Mouse (Mus musculus) brain, embryonic 14.5 days (tissue): ENCODE measurements around the gene Coro1b. TPM values are rescaled to one million over a fixed set of nuclear protein-coding genes. Genes with fewer than 3 reads are reported as not detected.

ENCODE experiments used
- DNase-seq: peaks from one replicate; pipeline ENCODE4 v3.0.0-alpha.2; 2011; ENCODE audit warnings: low read depth
- CTCF ChIP-seq: fragments of 200-500 bp; IDR thresholded peaks from 2 replicates; pipeline ENCODE4 v1.5.1; 2012; ENCODE audit warnings: inconsistent platforms, mild to moderate bottlenecking, moderate library complexity, borderline replicate concordance; ENCODE audit not compliant: insufficient read depth, insufficient read length; ENCODE audit errors: extremely low read depth
- POLR2A ChIP-seq: fragments of 200-500 bp; IDR thresholded peaks from 2 replicates; pipeline ENCODE4 v1.6.1; 2012; ENCODE audit warnings: mild to moderate bottlenecking, inconsistent platforms, borderline replicate concordance; ENCODE audit not compliant: poor library complexity, insufficient read depth, insufficient read length, severe bottlenecking; ENCODE audit errors: extremely low read depth
- polyA plus RNA-seq: library from polyadenylated mRNA; depleted of rRNA; stranded (reverse); fragments of >200 nt; gene quantifications from 2 replicates; pipeline ENCODE4 v1.2.3, GENCODE M21; 2012

Gene Coro1b
- polyA plus RNA-seq, 1 experiment = 210 TPM

- no peak for TF ChIP-seq POLR2A
- no peak for TF ChIP-seq CTCF
- no peak for DNase-seq
Measured at GRCm38 (mm10) chr19:4187303-4187702, 38.9 kb downstream of the Coro1b start.

- DNase-seq = no peak
- TF ChIP-seq CTCF (no peak), POLR2A (no peak)
Measured at GRCm38 (mm10) chr19:4189051-4189620, 40.7 kb downstream of the Coro1b start.

GRCm38 (mm10) chr19:4190831-4191334 is 42.5 kb downstream of the Coro1b start, which contains the start of gene Tbc1d10c:
Gene Tbc1d10c (minus strand): TSS chr19:4191284.
- TF ChIP-seq POLR2A (no peak), CTCF (no peak)

GRCm38 (mm10) chr19:4191528-4192250 is 43.3 kb downstream of the Coro1b start, which contains the start of gene Ppp1ca:
Gene Ppp1ca (plus strand): TSS chr19:4192065.
- peak; percentile 97 for DNase-seq
- TF ChIP-seq CTCF (peak; percentile 70; the same call in 1 of the 2 replicates), POLR2A (peak; percentile 96)

More at GRCm38 (mm10) chr19:4190831-4191334, 42.5 kb downstream of the Coro1b start, which contains the start of gene Tbc1d10c:
- DNase-seq = no peak

GRCm38 (mm10) chr19:4192251-4192985 is 44.0 kb downstream of the Coro1b start:
- no peak for TF ChIP-seq CTCF

GRCm38 (mm10) chr19:4193129-4193528 is 44.7 kb downstream of the Coro1b start:
- TF ChIP-seq CTCF = no peak
- no peak for TF ChIP-seq POLR2A
- no peak for DNase-seq

More at GRCm38 (mm10) chr19:4192251-4192985, 44.0 kb downstream of the Coro1b start:
- peak; percentile 48 for DNase-seq

GRCm38 (mm10) chr19:4194021-4194724 is 45.8 kb downstream of the Coro1b start:
- TF ChIP-seq CTCF (no peak), POLR2A (no peak)
- no peak for DNase-seq

GRCm38 (mm10) chr19:4194776-4195650 is 46.6 kb downstream of the Coro1b start:
- TF ChIP-seq POLR2A (no peak), CTCF (no peak)
- peak; percentile 51 for DNase-seq

- TF ChIP-seq CTCF = no peak
- TF ChIP-seq POLR2A = no peak
- no peak for DNase-seq
Measured at GRCm38 (mm10) chr19:4196048-4196447, 47.6 kb downstream of the Coro1b start.

- TF ChIP-seq CTCF = no peak
- no peak for TF ChIP-seq POLR2A
Measured at GRCm38 (mm10) chr19:4196548-4196947, 48.1 kb downstream of the Coro1b start.

More at GRCm38 (mm10) chr19:4196548-4196947, 48.1 kb downstream of the Coro1b start:
- DNase-seq = no peak
